Mouse (Mus musculus) heart, adult 11 months (tissue): Measurements from ENCODE around the gene Optn.

Experiments used
- DNase-seq: peaks from one replicate; pipeline ENCODE4 v3.0.0; 2022

The Optn gene

GRCm38 (mm10) chr2:4978091-4978490 lies 85.8 kb downstream of the Optn start:
- DNase-seq, result no peak

GRCm38 (mm10) chr2:4975807-4976206 lies 88.0 kb downstream of the Optn start, which contains the start of gene Ucma:
Ucma (plus strand) TSS chr2:4976122.
- no peak for DNase-seq
